Mouse (Mus musculus) c-Kit-positive CD71-positive TER-119-positive erythroid progenitor cells, embryonic 14.5 days (primary cell): Measurements from ENCODE around the gene Tmprss13.
A peak's percentile ranks its signal among the peaks of the same experiment; 100 is the strongest.

Source experiments
- DNase-seq: peaks from one replicate; pipeline ENCODE4 v3.0.0-alpha.2; 2013; ENCODE audit warnings: low spot score

Tmprss13 gene

DNA sequence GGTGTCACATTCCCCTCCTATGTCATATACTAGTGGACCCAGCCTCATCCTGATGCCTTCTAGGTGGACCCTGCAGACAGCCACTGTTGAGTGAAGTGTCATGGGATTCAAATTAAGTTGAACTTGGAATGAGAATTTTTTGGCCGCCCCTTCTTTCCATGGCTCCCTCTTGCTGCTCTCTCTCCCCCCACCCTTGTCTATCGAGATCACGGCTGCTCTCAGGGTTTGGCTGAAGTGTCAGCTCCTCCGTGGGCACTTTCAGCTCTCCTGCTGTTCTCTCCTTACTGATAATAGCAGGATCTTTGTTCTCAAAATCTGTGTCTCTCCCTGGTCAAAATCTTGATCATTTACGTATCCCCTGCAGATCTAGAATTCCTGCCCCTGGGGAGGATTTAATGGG, 63.9 kb downstream of the Tmprss13 start:
- no peak for DNase-seq

DNA sequence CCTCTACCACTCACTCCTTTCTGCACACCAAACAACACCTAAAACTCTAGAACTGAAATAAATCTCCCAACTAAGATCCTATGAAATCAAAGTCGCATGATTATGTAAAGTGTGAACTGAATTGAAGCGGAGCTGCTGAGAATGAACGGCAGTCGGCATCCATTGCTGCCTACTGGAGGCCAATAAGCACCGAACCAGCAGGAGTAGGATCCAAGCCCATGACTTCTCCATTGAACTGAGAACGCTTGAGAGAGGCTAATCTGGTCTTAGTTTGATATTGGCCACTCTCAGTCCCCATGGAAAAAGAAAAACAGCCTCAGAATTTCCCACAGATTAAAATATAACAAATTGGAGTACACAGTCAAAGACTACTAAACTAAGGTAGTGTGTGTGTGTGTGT, 65.0 kb downstream of the Tmprss13 start:
- DNase-seq: no peak

DNA sequence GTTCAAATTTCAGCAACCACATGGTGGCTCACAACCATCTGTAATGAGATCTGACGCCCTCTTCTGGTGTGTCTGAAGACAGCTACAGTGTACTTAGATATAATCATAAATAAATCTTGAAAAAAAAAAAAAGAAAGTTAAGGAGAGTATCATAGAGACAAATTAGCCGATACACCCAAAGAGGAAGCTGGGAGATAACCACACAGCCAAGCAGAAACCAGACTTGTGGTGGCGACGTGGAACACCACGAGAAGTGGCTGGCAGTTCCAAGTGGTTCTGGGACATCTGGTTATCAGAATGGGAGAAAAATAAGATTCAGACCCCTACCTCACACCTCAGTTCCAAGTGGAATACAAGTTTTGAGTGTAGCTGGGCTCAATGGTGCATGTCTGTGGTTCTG, 67.8 kb downstream of the Tmprss13 start:
- no peak for DNase-seq

DNA sequence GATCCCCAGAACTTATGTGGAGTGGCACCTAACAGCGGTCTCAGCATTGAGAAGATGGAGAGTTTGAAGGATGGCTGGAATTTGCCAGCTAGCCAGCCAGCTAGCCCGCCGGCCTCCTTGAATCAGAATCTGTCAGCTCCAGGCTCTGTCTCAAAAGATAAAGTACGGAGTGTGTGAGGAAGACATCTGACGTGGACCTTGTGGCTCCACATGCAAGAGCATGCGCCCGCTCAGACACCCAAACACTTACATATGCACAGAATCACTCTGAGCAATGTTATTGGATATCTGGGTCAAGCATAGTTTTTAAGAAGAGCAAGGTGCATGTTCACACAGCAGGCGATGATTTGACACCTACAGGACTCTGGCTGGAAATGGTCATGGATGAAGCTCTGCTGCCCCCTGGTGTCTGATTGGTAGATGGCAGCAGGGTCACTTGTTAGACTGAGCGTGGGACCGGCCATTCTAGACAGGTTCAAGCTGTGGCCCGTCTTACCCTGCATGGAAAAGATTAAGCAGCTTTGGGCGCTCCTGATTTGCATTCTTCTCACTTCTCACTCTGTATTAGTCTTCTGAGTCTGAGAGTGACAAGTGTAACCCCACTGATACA, 69.6 kb downstream of the Tmprss13 start:
- peak; percentile 31 for DNase-seq

DNA sequence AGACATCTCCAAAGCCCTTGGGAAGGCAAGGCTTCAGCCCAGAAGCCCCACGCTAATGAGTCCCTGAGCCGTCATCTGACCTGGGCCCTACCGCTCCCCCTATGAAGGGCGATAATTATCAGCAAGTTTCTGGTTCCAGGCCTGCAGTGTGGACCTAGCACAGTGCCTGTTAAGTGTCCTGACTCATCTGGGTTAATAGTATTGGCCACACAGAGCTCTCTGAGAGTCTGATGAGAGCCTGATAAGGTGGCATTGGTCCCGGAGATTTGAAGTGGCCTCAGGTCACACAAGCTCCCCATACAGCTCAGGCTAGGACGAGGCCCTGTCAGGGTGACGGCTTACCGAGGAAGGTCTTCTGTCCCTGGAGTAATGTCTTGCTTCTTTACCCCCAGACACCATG, 70.7 kb downstream of the Tmprss13 start:
- DNase-seq: no peak

DNA sequence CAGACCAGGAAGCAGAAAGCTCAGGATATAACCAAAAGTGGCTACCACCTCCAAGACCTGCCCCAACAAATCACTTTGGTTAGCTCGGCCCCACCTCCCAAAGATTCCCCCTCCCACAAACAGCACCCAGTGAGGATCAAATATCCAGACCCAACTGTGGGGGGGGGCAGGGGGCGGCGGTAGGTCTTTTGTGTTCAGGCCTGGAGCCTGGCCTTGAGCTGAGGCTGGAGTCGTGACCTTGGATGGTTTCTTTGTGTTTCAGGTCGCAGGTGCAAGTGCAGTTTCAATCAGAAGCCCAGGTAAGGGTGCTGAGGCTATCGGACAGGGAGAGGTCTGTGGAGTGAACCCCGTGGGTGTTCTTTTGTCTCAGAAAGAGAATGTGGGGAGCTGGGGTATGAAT, 72.4 kb downstream of the Tmprss13 start:
- no peak for DNase-seq

DNA sequence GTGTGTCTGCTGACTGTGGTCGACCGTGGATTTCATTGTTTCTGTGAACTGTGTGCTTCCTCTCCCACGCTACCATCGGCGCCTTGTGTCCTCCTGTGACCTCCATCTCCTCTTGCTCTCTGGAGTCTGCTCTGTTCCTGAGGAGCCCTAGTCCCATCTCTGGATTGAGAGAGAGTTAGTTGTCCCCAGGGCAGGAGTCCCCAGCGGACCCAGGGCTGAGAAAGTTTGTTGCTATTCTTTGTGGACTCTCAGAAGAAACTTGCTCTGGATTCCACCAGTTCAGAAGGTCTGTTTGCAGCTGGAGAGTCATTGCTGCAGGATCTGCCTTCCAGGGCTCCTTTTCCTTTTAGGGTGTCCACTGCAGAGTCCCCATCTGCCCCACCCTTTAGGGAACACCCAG, 76.3 kb downstream of the Tmprss13 start:
- no peak for DNase-seq

DNA sequence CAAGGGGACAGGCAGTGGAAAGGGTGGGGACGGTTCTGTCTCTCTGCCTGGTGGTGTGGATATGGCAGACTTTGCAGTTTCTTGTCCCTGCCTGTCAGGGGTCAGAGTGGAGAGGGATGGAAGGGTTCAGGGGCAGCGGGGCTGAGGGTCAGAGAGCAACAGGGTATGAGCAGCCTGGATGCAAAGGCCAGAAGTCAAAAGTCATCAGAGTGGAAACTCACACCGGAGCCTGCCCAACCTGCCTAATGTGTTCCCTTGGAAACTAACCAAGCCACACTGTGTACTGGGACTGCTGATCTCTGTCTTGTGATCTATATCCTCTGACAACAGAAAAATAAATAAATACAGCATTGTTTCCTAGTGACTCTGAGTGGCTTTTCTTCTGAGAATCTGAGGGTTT, 76.9 kb downstream of the Tmprss13 start:
- DNase-seq: no peak
